Mouse (Mus musculus): ENCODE measurements around the gene 4930480E11Rik. TPM values are rescaled to one million over a fixed set of nuclear protein-coding genes. Genes with fewer than 3 reads are reported as not detected.
"Not testable (repeated sequence)": the region's sequence is repeated elsewhere in the genome, so short reads cannot be mapped to it uniquely, and the experiment has no call there.

4930480E11Rik gene
- polyA plus RNA-seq (2016; fragmentation: Nextera tagmentation; extraction: Ambion mirVana) = not detected in 2 replicates

- WGBS = 63% methylated on average over 1 of the region's 1 CpGs
- Histone ChIP-seq H3K36me3 (no peaks in the 10 kb centered on the region), H3K4me3 (replicated peaks) (no peak within 1 kb of the TSS), H3K4me2 (no peak within 1 kb of the TSS), H3K9me3 (0 out of 2 replicates have a peak, but pooled peaks cover 3% of the 10 kb centered on the region), H3K27ac (no peak within 1 kb of the TSS), H3K9ac (replicated peaks) (no peak within 1 kb of the TSS), H3K27me3 (no peaks in the 10 kb centered on the region), H3K4me1 (replicated peaks) (no peaks in the 10 kb centered on the region)
- no peak for ATAC-seq (ENCODE audit: insufficient number of reproducible peaks, insufficient read depth, low FRiP score, low TSS enrichment, low read depth)
These were observed at the start of gene 4930480E11Rik for GRCm38 (mm10) chrX:78369343-78369742. 4930480E11Rik (plus strand) TSS chrX:78369643.

DNA sequence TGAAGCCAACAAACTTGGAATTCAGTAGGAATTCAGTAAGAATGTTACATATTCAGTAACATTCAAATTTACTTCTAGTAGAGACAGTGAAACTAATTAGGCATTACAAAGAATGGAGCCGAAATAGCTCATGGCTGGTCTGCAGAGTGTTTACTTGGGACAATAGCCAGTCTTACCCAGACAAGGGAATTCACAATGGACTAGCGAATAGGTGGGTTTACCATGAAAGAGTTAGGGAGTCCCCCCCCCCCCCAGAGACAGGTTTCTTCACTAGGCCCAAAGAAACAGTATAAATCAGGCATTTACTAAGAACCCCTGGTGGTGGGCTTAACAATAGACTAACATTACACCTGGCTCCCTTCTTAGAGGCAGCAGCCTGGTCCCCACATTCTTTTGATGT lies 33.9 kb downstream of the 4930480E11Rik start:
- not testable (repeated sequence) for H3K9ac ChIP-seq (replicated peaks); H3K27me3 ChIP-seq; ATAC-seq (ENCODE audit: insufficient number of reproducible peaks, insufficient read depth, low FRiP score, low TSS enrichment, low read depth); H3K4me3 ChIP-seq (replicated peaks); H3K36me3 ChIP-seq; H3K4me2 ChIP-seq; H3K27ac ChIP-seq; H3K4me1 ChIP-seq (replicated peaks); H3K9me3 ChIP-seq
- 85% methylated on average over 2 of the region's 2 CpGs for WGBS

Other genes starting within 250 kb of the 4930480E11Rik start
- gene Gm5938, start 244.2 kb upstream of the 4930480E11Rik start, polyA plus RNA-seq (2016; fragmentation: Nextera tagmentation; extraction: Ambion mirVana) = not detected in 2 replicates
- not detected in 2 replicates for gene Obp1b, start 182.9 kb upstream of the 4930480E11Rik start, polyA plus RNA-seq (2016; fragmentation: Nextera tagmentation; extraction: Ambion mirVana)
- gene Gm14743, start 123.7 kb upstream of the 4930480E11Rik start, polyA plus RNA-seq (2016; fragmentation: Nextera tagmentation; extraction: Ambion mirVana) = not detected in 2 replicates
- gene Prrg1, start 214.3 kb downstream of the 4930480E11Rik start, polyA plus RNA-seq (2016; fragmentation: Nextera tagmentation; extraction: Ambion mirVana) = 11.6 and 11.9 TPM in 2 replicates